Mouse (Mus musculus) right cerebral cortex, postnatal 25 days (tissue): ENCODE results near the gene Ubtf.
"Not testable (repeated sequence)": the region's sequence is repeated elsewhere in the genome, so short reads cannot be mapped to it uniquely, and the experiment has no call there.

Source experiments
- DNase-seq: peaks from one replicate; pipeline ENCODE4 v3.0.0; 2022

Gene Ubtf

DNA sequence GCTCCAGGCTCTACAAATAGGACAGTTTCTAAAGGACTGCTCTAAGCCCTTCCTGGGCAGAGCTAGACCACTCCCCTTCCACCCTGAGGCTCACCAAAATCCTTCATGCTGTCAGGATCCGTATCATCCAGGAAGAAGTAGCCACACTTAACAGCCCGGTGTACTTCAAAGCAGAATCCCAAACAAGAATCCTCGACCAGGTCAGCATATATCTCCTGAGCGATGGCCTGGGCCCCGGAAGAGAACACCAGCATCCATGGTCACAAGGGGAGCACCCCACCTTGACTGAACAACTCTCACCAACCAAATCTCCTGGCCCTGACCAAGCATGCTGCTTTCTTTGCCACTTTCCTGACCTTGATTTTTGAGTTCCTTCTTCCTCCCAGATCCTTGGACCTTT, 25.1 kb downstream of the Ubtf start:
- no peak for DNase-seq

DNA sequence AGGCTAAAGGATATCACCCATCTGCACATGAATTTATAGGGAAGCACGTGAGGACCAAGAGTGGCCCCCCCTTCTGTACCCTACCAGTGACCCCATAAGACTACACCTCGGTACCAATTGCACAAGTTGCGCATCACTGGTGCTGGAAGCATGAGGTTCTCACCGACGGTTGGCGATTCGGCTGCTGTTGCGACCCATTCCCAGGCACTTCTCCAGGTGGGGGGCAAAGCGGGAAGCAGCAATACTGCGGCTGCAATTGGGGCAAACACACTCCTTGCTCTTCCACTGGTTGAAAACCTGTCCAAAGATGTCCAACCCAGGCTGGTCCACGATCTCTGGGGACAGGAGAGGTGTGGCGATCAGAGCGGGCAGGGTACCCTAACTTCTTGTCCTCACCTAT, 25.6 kb downstream of the Ubtf start:
- DNase-seq: no peak

DNA sequence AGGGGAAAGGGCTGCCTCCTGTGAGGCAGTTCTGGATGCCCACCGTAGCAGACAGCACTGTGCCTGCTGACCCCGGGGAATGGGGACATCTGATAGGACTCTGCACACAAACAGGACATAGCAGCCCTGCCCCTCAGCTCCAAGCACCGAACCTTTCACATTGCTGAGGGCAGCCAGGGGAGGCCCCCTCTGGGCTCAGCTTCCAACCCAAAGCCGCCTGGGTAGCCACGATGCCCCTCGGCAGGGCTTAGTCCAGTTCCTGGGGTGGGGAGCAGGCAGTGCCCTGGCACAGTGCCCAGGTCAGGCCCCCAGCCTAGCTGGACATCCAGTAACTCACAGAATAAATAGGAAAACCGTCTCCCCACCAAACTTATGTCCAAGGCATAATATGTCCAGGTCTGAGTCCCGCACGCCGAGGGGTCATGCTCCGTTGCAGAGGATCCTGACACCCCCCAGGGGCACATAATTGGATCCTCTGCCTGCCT, 28.4 kb downstream of the Ubtf start:
- DNase-seq: no peak

DNA sequence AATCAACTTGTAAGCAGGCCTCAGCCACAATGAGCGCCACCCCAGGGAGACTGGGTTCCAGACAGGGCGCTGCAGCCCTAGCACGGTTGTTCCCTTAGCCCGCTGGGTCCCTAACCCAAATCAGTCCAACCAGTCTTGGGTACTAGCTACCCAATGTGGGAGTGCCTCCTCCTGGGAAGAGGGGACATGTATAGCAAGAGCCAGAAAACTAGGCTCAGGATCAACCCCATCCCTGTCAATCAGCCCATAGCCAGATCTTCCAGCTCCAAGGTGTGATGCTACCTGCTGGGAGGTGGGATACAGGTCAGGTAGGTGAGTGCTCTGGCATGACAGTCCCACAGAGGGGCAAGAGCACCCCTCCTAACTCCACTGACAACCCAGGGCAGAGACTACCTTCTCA, 29.4 kb downstream of the Ubtf start:
- no peak for DNase-seq

DNA sequence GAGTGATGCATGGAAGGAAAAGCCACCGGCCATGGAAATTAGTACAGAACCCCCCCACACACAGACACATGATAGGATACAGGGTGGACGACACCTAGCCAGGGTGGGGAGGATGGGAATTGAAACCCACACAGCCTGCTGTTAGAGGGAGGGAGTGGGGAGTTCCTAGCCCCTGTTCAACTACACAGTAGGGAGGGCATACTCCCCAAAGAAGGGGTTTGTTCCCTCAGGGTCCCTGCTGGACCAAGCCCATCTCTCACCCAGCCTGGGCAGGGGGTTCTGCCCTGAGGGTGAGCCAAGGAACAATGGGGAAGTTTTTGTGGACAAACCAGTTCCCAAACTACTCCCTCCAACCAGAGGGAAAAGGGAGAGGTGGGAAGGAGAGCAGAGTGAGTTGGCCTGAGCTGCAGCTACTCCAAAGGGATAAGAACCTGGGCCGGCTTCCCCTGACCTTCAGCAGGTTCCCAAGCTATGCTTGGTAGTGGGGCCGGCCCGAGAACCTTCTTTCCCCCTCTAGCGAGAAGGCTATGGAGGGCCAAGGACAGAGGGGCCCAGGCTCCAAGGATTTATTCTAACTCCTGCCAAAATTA, 29.9 kb downstream of the Ubtf start:
- DNase-seq: no peak

DNA sequence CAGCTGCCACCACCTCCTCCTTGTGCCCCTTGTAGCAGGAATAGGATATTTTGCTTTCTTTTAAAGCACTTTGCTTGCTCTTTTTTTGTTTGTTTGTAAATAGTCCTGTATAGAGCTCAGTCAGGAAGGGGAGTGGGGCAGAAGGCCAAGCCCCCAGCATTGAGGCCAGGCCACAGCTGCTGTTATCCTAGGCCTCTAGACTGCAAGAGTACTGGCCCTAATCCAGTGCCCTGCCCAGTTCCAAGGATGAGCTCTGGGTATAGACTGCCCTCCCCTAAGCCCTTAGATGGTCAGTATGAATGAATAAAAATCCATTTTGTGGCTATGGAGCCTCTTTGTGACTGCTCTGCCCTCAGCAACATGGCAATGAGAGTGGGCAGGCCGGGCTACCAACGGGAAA, 30.6 kb downstream of the Ubtf start:
- DNase-seq: no peak

DNA sequence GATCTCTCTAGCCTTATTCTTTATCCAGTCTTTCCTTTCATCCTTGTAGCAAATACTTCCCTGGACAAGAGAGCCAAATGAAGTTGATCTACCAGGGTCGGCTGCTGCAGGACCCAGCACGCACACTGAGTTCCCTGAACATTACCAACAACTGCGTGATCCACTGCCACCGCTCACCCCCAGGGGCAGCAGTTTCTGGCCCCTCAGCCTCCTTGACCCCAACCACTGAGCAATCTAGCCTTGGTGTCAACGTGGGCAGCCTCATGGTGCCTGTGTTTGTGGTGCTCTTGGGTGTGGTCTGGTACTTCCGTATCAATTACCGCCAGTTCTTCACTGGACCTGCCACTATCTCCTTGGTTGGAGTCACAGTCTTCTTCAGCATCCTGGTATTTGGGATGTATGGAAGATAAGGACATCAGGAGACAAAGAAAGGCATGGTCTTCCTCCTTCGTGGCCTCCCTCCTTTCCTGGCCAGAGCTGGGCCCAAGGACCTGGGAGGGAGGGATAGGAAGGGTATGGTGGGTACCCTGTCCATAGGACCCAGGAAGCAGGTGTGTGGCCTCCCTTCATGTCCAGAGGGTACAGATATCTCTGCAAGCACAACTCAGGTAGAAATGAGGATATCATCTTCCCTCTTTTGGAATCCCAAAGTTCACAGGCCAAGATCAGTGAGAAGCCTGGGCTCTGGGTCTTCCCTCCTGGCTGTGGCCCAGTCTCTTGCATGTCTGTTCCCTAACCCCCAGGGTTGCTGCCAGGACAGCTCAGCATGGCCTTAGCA, 31.3 kb downstream of the Ubtf start:
- no peak for DNase-seq

DNA sequence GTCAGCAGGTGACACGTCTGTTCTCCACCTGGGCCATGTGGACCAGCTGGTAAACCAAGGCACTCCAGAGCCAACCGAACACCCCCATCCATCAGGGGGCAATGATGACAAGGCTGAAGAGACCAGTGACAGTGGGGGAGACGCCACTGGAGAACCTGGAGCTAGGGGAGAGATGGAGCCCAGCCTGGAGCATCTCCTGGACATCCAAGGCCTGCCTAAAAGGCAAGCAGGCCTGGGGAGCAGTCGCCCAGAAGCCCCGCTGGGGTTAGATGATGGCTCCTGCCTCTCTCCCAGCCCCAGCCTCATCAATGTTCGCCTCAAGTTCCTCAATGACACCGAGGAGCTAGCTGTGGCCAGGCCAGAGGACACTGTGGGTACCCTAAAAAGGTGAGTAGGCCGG, 32.1 kb downstream of the Ubtf start:
- no peak for DNase-seq

DNA sequence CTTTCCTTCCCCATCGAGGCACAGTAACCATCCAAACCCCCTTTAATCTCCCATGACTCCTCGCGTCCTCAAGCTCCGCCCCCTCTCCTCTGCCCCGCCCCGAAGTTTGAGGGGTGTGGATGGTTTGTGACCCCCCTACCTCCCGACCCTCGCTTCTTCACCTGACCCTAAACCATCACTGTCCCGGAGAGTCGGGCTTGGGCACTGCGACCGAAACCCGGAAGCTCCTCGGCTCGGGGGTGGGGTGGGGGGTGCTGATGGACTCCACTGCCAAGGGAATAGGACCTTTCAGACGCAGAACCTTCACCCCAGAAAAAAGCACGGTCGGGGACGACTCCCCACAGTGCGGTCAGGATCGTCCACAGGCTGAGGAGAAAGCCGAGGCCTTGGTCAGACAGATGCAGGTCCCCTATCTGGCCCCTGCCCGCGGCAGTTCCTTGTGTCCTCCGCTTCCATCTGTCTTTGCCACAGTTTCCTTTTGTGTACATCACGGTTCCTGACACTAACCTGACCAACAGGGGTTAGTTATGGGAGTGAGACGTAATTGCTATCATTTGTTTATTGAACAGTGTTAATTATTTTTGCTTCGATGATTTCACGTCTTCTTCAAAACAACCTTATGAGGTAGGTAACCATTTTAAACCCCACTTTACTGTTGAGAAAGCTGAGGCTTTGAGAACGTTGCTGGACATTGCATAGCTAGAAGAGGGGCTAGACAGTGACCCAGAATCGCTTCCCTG, 34.3 kb downstream of the Ubtf start:
- no peak for DNase-seq

DNA sequence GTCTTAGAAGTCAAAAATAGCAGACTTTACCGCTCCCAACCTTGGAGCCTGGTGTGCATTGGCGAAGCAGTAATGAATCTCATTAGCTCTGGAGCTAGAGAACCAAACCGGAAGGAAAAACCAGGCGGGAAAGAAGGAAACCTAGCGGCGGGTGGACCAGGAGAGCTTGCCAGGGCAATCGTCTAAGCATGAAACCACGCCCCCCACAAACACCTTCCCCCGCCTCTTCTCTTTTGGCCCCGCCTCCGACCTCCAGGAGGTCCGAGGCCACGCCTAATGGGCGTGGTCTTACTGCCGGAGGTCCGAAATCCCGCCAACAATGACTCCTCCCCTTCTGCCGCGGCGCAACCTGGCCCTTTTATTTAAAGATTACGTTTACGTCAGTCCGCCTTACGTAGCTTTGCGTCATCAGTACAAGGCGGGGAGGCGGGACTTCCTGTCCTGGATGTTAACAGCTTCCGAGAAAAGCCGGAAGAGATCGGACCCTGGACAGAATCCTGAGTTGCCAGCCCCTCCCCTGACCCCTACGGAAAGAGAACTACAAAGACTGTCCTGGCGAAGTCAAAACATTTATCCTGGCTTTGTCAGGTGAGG, 34.9 kb downstream of the Ubtf start, which contains the start of gene Tmub2:
Tmub2 (plus strand) TSS at position 431 of the 594 bp plus-strand sequence.
- peak; percentile 93 for DNase-seq

DNA sequence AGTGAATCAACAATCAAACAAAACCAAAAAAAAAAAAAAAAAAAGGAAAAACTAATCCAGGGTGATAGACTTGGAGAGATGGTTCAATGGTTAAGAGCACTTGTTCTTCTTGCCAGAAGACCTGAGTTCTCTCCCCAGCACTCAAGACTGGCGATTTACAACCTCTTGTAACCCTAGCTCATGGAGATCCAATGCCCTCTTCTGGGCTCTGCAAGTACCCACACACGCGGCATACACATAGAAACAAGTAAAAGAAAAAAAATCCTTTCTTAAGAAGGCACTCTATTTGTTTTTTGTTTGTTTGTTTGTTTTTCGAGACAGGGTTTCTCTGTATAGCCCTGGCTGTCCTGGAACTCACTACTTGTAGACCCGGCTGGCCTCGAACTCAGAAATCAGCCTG, 35.6 kb downstream of the Ubtf start:
- DNase-seq: no peak

DNA sequence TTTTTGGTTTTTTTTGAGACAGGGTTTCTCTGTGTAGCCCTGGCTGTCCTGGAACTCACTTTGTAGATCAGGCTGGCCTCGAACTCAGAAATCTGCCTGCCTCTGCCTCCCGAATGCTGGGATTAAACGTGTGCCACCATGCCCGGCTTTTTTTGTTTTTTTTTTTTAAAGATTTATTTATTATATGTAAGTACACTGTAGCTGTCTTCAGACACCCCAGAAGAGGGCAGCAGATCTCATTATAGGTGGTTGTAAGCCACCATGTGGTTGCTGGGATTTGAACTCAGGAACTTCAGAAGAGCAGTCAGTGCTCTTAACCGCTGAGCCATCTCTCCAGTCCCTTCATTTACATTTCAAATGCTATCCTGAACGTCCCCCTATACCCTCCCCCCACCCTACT, 39.3 kb downstream of the Ubtf start:
- DNase-seq: not testable (repeated sequence)

DNA sequence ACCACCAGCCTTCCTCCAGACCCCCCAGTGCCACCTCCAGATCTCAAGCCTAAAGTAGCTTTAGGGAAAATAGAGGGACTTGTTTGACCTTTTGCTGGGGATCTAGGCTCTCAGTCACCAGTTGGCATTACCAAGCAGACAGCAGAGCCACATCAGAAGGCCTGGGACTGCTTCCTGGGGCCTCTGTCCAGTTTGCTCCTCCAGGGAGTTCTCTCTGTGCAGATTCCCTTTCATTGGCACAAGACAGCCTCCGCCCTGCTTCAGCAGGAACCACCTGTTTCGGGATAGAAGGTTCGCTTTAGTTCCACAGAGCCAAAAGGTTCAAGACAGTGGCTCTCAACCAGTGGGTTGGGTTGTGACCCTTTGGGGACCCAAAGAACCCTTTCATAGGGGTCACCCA, 39.9 kb downstream of the Ubtf start:
- no peak for DNase-seq

DNA sequence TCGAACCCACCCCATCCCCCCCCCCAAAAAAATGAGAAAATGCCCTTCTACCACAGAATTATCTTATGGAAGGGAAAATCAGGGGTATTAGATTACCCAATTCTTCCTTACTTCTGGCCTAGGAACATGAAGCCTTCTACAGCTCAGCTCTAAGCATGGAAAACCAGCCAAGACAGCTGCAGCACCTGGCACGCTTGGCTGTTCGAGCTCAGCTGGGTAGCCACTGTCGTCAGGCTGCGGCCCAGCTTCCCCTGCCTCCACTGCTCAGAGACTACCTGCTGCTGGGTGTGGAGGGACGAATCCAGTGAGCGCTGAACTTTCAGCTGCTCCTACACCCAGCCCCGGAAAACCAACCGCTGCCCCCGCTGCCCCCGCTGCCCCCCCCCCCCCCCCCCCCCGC, 41.8 kb downstream of the Ubtf start:
- no peak for DNase-seq

DNA sequence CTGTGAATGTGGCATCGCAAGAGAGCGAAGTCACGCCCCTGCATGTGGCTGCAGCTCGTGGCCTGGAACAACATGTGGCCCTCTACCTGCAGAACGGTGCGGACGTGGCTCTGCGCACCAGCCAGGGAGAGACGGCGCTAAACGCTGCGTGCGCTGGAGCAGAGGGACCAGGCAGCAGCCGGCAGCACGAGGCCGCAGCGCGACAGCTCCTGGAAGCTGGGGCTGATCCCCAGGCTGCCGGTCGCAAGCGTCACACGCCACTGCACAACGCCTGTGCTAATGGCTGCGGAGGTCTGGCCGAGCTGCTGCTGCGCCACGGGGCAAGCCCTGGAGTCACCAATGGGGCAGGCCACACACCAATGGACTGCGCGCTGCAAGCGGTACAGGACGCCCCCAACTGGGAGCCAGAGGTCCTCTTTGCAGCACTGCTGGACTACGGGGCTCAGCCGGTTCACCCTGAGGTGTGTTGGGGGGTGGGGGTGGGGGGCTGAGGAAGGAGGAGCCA, 43.1 kb downstream of the Ubtf start:
- peak; percentile 42 for DNase-seq

DNA sequence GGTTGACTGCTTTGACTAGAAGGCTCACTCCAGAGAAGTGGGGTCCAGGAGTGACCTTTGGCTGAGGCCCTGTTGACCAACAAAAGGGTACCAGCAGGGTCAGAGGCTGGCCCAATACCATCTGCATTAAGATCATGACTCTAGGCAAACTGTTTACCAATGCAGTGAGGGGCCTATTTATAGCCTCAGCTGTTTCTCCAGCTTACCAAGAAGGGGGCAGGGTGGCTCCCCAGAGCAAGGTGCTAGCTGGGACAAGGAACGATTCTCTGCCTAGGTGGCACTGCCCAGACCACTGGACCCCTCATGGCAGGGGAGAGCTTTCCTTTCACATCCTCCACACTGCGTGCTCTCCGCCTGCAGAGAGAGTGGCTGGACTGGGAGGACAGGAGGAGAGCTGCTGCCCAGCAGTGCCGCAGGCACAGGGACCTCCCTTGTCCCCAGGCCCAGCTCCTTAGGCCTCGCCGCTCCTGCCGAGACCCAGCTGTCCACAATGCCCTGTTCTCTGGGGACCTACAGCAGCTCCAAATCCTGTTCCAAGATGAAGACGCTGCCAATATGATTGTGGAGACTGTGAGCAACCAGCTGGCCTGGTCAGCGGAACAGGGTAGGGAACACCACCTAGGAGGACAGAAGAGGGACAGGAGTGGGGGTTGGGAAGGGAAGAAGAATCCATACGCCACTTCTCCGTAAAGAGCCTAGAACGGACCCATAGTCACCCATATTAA, 50.9 kb downstream of the Ubtf start, which contains the start of gene Asb16:
Asb16 (plus strand) TSS at position 224 of the 725 bp plus-strand sequence.
- no peak for DNase-seq

DNA sequence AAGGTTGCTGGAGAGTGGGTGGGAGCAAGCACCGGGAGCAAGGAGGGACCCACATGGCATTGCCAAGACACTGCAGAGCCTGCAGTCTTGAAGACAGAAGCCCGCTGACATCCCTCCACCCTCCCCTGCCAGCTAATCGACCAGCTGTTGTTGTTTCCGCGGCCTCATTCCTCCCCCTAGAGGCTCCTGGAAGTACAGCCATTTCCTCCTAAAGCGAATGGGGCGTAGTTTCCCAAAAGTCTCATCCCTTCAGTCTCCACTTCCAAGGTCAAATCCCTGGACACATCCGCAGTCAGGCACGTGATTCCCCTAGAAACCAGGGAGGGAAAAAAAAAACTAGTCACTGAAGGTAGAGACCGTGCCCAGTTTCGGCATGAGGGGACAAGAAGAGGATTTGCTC, 52.1 kb downstream of the Ubtf start:
- peak; percentile 59 for DNase-seq

DNA sequence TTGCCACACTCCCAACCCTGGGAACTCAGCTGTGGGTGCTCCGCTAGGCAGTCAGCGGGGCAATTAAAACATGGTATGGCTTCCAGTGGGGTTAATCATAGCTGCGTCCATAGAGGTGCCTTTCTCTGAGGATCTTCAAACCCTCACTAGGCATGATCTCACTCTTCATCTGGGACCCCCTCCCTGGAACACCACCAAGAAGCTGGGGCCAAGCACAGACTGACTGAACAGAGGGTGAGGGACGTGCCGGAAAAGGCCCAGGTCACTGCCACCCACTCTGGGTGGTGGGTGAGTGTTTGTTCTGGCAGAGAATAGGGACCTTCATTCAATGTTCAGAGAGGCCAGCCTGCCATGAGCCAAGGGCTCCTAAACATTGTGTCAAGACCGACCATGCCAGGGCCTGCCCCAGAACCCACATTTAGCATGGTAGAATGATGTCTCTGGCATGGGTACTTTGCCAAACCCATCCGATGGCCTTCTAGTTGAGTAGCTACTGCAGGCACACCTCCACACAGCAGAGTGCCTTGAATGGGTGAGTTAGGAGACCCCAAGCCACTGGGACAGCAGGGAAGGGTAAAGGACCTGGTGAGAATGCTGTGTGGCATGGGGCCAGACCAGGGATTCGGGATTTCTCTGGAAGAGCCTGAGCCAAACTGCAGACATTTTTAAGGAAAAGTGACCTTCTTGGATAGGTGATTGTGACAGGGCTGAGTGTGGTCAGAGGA, 52.7 kb downstream of the Ubtf start:
- no peak for DNase-seq

DNA sequence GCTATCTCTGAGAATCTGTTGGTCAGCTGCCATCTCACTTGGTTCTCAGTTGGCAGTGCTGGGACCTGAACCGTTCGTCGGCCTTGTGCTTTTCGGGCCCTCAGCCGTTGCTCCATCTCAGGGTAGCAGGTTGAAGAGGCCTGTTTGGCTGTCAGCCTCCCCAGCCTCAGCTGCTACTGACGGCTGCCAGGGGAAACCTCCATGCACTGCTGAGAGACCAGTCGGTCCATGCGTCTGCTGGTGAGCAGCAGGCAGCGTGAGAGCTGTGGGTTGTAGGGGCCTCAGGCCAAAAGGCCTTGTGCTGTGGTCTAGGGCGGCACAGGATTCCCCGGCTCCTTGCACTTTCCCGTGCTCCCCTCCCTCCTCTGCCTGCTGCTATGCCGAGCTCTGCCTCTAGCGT, 53.7 kb downstream of the Ubtf start:
- no peak for DNase-seq

DNA sequence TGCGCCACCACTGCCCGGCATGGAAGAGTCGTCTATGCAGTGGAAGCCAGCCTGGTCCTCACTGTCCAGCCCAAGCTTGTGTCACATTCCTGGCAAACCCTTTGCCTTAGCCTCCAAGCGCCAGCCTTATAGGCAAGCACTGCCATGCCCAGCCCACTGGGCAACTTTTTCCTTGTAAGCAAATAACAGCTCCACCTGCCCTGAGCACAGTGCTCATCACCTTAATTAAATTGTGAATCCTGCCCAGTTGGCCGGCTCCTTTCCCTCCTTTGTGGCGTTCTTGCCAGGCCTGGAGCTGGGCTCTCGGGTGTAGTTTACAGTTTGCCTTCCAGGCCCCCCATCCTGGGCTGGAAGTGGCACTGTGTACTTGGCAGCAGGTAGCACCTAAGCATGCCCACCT, 56.3 kb downstream of the Ubtf start:
- no peak for DNase-seq

DNA sequence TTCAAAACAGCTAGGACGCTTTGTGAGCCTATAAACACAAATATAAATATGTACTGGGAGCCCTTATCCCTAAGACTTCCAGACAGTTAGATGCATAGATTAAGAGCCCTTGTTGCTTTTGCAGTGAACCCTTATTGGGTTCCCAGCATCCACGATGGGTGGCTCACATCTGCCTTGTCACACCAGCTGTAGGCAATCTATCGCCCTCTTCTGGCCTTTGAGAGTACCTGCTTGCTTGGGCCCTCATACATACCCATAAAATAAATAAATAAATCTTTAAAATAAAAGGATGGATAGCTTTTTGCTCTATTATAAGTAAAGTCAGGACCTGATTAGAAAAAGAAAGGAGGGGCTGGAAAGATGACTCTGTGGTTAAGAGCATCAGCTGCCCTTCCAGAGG, 61.0 kb downstream of the Ubtf start:
- no peak for DNase-seq

DNA sequence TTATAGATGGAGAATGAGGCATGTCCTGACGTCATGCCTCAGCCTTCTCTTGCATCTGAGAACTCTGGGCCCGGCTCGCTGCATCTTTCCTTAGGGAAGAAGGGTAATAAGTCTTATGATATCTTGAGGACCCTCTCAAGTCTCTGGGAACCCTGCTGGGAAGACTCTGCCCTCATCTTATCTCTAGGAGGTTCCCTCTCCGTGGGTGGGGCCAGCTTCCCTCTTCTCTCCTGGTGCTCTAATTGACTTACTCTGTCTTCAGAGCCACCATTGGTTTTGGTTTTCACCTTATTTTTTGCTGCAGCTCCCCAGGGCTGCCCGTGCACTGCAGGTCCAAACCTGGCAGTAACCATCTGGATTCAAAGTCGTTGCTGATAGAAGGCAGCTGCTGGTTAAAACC, 61.4 kb downstream of the Ubtf start:
- no peak for DNase-seq
